Mouse (Mus musculus): ENCODE data around the gene Xrcc4. TPM values are rescaled to one million over a fixed set of nuclear protein-coding genes. Genes with fewer than 3 reads are reported as not detected.
"Not testable (repeated sequence)": the region's sequence is repeated elsewhere in the genome, so short reads cannot be mapped to it uniquely, and the experiment has no call there.

The Xrcc4 gene
- polyA plus RNA-seq (2015; fragmentation: Nextera tagmentation; extraction: Ambion mirVana) = 14.3 and 16.9 TPM in 2 replicates

DNA sequence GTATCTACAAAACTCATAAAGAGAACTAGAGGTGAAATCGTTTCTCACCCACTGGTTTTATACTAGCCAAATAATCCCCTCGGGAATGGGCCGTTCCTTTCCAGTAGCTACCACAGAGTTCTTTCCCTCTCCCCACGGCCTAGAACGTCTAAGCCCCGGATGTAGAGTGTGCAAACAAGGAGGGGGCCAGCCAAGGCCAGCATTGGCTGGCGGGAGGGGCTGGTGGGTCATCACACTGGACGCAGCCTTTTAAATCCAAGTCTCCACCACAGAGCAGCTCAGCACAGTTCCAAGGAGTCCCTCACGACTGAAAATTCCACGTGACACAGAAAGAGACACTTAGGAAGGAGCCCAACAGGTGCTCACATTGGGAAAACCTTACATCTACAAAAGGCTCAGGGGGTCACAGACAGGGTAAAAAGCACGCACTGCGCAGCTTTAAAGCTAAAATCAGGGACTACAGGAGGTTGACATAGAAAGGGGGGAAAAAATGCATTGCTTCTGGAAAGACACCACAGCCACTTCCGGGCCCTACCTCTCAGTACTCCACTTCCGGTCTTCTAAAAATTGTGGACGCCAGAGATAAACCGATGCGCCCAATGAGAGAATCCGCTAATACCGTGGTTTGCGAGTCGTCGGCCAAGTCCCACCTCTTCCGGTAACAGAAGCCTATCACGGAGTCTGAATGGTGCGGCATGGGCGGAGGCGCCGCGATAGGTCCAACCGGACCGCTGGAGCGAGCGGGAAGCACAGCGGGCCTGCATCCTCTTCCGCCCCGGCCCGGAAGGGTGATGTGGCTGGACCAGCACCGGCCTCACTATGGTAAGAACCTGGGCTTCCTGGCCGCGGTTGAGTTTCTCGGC lies at the start of gene Xrcc4, which contains the start of gene Tmem167:
Gene Xrcc4 (minus strand): TSS at position 647 of the 863 bp plus-strand sequence.
Gene Tmem167 (plus strand): TSS at position 162 of the 863 bp plus-strand sequence.
- H3K9me3 ChIP-seq (ENCODE audit: control insufficient read depth, low read length) = no peaks in the 10 kb centered on the region
- no peaks in the 10 kb centered on the region for H3K27me3 ChIP-seq (ENCODE audit: control insufficient read depth, insufficient read depth, low read depth, low read length)
- peak within 1 kb of the TSS; percentile 90 for H3K27ac ChIP-seq (ENCODE audit: low read length)
- peak; percentile 100 for ATAC-seq (ENCODE audit: low read depth)
- peak within 1 kb of the TSS; percentile 81 for H3K9ac ChIP-seq (ENCODE audit: low read length)
- peak within 1 kb of the TSS; percentile 81 for H3K4me3 ChIP-seq (ENCODE audit: low read length)
- no peaks in the 10 kb centered on the region for H3K36me3 ChIP-seq (ENCODE audit: control insufficient read depth, insufficient read depth, low read length)
- H3K4me1 ChIP-seq (replicated peaks; ENCODE audit: control insufficient read depth, insufficient read depth, low read length) = peaks cover 5% of the 10 kb centered on the region; the same call in 1 of the 2 replicates
- H3K4me2 ChIP-seq (ENCODE audit: low read depth, low read length) = peak within 1 kb of the TSS; percentile 93
- WGBS = 2% methylated on average over 41 of the region's 41 CpGs

DNA sequence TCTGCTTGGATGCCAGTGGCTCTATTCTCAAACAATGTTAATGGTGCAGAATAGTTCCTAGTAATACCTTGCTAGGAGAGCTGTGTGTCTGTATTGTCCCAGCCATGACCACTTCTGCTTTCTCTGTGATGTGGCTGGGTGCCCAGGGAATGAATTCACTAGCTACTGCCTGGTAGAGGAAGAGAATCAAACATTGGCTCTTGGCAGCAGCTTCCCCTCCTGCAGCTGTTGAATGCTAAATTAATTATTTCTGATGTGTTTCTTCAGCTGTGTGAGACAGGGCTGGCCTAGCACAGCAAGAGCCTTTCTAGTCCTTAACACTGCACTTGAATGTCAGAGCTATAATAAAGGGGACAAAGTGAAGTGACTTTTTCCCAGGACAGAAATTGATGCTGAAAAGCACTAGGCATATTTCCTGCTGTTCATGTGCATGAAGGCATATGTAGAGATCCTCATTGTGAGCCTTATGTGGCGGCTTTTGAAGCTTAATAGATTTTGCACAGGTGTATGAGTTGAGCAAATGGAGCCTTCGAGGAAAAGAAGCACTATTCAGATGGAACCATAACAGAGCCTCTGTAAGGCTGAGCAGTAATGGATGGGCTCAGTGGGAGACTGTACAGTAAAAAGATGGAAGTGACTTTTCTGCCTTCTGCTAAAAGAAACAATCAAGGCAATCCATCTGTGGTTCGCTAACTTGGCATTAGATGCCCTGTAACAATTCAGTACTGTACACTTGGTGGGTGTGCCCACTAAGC lies 46.9 kb upstream of the Xrcc4 start:
- Histone ChIP-seq H3K4me1 (replicated peaks; ENCODE audit: control insufficient read depth, insufficient read depth, low read length) (no peaks in the 10 kb centered on the region), H3K9ac (ENCODE audit: low read length) (no peak overlapping the region), H3K36me3 (ENCODE audit: control insufficient read depth, insufficient read depth, low read length) (no peaks in the 10 kb centered on the region), H3K4me3 (ENCODE audit: low read length) (no peak overlapping the region), H3K4me2 (ENCODE audit: low read depth, low read length) (no peak overlapping the region), H3K27me3 (ENCODE audit: control insufficient read depth, insufficient read depth, low read depth, low read length) (no peaks in the 10 kb centered on the region), H3K9me3 (ENCODE audit: control insufficient read depth, low read length) (no peaks in the 10 kb centered on the region), H3K27ac (ENCODE audit: low read length) (no peak overlapping the region)
- no peak for ATAC-seq (ENCODE audit: low read depth)
- 80% methylated on average over 3 of the region's 3 CpGs for WGBS

DNA sequence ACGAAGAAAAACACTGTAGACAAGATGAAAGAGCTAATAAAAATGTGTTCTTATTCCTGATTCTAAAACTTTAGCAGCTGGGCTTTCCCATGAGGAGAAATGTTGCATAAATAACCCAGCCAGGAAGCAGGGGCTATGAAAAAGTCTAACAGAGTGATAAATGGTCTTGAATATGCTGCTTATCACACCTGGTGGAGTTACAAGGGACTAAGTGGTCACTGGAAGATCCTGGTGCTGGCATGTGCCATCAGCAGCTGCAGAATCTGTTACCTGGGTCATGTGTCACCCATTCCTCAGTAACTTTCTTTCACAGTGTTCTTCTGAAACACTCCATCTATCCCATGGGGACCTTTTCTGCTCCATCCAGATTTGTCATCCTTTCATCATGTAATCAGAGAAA lies 22.3 kb upstream of the Xrcc4 start:
- no peaks in the 10 kb centered on the region for H3K27me3 ChIP-seq (ENCODE audit: control insufficient read depth, insufficient read depth, low read depth, low read length)
- H3K9me3 ChIP-seq (ENCODE audit: control insufficient read depth, low read length) = no peaks in the 10 kb centered on the region
- H3K27ac ChIP-seq (ENCODE audit: low read length) = no peak overlapping the region
- no peaks in the 10 kb centered on the region for H3K36me3 ChIP-seq (ENCODE audit: control insufficient read depth, insufficient read depth, low read length)
- no peak overlapping the region for H3K9ac ChIP-seq (ENCODE audit: low read length)
- H3K4me3 ChIP-seq (ENCODE audit: low read length) = no peak overlapping the region
- H3K4me1 ChIP-seq (replicated peaks; ENCODE audit: control insufficient read depth, insufficient read depth, low read length) = no peaks in the 10 kb centered on the region
- H3K4me2 ChIP-seq (ENCODE audit: low read depth, low read length) = no peak overlapping the region
- WGBS = 50% methylated on average over 1 of the region's 1 CpGs
- ATAC-seq (ENCODE audit: low read depth) = no peak

DNA sequence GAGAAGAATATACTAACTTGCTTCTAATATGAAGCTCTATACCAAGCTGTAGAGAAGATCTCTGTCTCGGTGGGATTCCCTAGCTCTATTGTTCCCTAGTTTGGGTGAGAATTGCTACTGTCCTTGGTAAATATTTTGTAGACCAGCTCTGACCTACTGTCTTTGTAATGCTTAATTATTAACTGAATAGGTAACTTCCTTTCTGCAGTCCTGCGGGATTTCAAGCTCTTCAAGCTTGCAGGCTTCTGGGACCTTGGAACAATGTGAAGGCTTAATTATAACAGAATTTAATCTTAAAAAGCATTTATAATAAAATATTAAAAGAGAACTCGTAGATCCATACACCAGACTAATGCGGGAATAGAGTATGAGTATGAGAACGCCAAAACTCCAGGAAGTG lies 19.3 kb upstream of the Xrcc4 start:
- H3K27ac ChIP-seq (ENCODE audit: low read length); H3K4me3 ChIP-seq (ENCODE audit: low read length); H3K4me1 ChIP-seq (replicated peaks; ENCODE audit: control insufficient read depth, insufficient read depth, low read length); H3K9me3 ChIP-seq (ENCODE audit: control insufficient read depth, low read length); ATAC-seq (ENCODE audit: low read depth); H3K4me2 ChIP-seq (ENCODE audit: low read depth, low read length); H3K9ac ChIP-seq (ENCODE audit: low read length); H3K27me3 ChIP-seq (ENCODE audit: control insufficient read depth, insufficient read depth, low read depth, low read length): not testable (repeated sequence)
- 92% methylated on average over 5 of the region's 5 CpGs for WGBS
- peaks cover 12% of the 10 kb centered on the region for H3K36me3 ChIP-seq (ENCODE audit: control insufficient read depth, insufficient read depth, low read length)

DNA sequence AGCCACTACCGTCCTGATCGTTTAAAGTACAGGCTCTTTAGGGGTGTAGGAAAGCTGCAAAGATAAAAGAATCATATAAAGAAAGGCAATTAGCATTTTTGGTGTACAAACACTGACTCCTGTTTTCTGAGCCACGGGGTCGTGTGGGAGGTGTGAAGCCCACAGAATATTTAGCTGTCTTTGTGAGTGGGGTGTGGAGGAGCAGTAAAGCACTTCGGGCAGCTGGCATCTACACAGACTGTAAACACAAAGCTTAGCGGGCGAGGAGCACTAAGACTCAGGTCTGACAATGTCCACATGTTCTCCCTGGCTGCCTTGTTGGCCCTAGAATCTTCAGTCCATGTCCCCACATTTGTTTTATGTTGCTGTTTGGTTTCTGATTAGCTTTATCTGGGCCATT lies 16.7 kb upstream of the Xrcc4 start:
- Histone ChIP-seq H3K4me3 (ENCODE audit: low read length) (no peak overlapping the region), H3K36me3 (ENCODE audit: control insufficient read depth, insufficient read depth, low read length) (peaks cover 20% of the 10 kb centered on the region), H3K9ac (ENCODE audit: low read length) (no peak overlapping the region), H3K4me1 (replicated peaks; ENCODE audit: control insufficient read depth, insufficient read depth, low read length) (no peaks in the 10 kb centered on the region), H3K9me3 (ENCODE audit: control insufficient read depth, low read length) (no peaks in the 10 kb centered on the region), H3K4me2 (ENCODE audit: low read depth, low read length) (no peak overlapping the region), H3K27me3 (ENCODE audit: control insufficient read depth, insufficient read depth, low read depth, low read length) (no peaks in the 10 kb centered on the region), H3K27ac (ENCODE audit: low read length) (no peak overlapping the region)
- 92% methylated on average over 7 of the region's 7 CpGs for WGBS
- ATAC-seq (ENCODE audit: low read depth) = no peak

DNA sequence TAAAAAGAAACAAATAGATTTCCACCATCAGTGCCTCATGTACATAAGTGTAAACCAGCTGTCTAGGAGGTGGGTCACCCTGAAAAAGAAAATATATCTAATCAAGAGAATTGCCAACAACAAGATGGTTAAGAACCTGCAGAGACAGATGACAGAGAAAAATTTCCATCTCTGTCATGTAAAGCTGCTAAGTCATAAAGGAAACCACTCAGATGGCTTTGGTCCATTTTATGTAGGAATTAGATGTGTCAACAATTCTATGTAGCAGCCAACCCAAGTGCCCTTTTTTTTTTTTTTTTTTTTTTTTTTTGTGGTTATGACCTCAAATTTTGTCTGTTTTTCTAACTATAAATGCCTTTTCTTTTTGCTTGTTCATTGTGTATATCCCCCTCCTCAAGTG lies 12.1 kb upstream of the Xrcc4 start:
- Histone ChIP-seq H3K27ac (ENCODE audit: low read length) (no peak overlapping the region), H3K4me1 (replicated peaks; ENCODE audit: control insufficient read depth, insufficient read depth, low read length) (no peaks in the 10 kb centered on the region), H3K27me3 (ENCODE audit: control insufficient read depth, insufficient read depth, low read depth, low read length) (no peaks in the 10 kb centered on the region), H3K36me3 (ENCODE audit: control insufficient read depth, insufficient read depth, low read length) (peaks cover 22% of the 10 kb centered on the region), H3K9me3 (ENCODE audit: control insufficient read depth, low read length) (no peaks in the 10 kb centered on the region), H3K4me2 (ENCODE audit: low read depth, low read length) (no peak overlapping the region), H3K4me3 (ENCODE audit: low read length) (no peak overlapping the region), H3K9ac (ENCODE audit: low read length) (no peak overlapping the region)
- no peak for ATAC-seq (ENCODE audit: low read depth)

DNA sequence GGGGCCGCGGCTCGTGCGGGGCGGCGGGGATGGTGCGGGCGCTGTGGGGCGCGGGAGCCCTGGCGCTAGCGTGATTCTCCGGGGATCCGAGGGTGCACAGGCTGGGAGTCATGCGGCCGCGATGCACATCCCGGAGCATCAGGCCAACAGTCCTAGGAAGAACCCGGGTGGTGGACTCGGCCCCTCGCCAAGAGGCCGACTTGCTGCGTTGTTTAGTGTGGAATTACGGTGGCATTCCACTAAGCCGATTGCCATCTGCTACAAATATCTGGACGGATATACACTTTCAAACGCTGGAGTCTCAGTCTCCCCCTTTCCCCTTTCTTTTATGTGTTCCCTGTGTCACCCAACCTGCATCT lies 396 bp upstream of the Xrcc4 start:
- no peaks in the 10 kb centered on the region for H3K9me3 ChIP-seq (ENCODE audit: control insufficient read depth, low read length)
- no peaks in the 10 kb centered on the region for H3K36me3 ChIP-seq (ENCODE audit: control insufficient read depth, insufficient read depth, low read length)
- H3K27ac ChIP-seq (ENCODE audit: low read length) = peak overlapping the region; percentile 72
- peak overlapping the region; percentile 81 for H3K9ac ChIP-seq (ENCODE audit: low read length)
- H3K27me3 ChIP-seq (ENCODE audit: control insufficient read depth, insufficient read depth, low read depth, low read length) = no peaks in the 10 kb centered on the region
- H3K4me3 ChIP-seq (ENCODE audit: low read length) = peak overlapping the region; percentile 81
- peak overlapping the region; percentile 70 for H3K4me2 ChIP-seq (ENCODE audit: low read depth, low read length)
- peaks cover 5% of the 10 kb centered on the region; the same call in 1 of the 2 replicates for H3K4me1 ChIP-seq (replicated peaks; ENCODE audit: control insufficient read depth, insufficient read depth, low read length)
- ATAC-seq (ENCODE audit: low read depth) = peak; percentile 67
- WGBS = under 1% methylated on average over 27 of the region's 27 CpGs

DNA sequence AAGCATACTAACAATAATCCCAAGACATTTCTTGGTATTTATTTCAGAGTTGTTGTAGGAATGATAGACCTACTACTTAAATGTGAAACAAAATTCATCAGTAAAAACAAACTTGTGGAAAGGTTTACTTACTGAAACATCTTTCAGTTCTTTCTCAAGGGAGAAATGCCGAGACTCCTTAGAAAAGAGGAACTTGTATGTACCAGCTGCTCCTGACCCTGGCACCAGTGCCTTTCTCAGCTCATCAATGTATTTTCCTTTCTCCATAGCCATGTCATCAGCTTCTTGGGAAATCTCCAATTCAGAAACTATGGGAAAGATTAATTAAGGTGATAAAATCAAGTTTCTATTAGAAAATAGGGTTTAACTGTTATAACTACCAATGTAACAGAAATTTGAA lies 27.5 kb downstream of the Xrcc4 start:
- WGBS = 78% methylated on average over 1 of the region's 1 CpGs
- Histone ChIP-seq H3K27me3 (ENCODE audit: control insufficient read depth, insufficient read depth, low read depth, low read length) (no peaks in the 10 kb centered on the region), H3K27ac (ENCODE audit: low read length) (no peak overlapping the region), H3K9me3 (ENCODE audit: control insufficient read depth, low read length) (no peaks in the 10 kb centered on the region), H3K4me1 (replicated peaks; ENCODE audit: control insufficient read depth, insufficient read depth, low read length) (no peaks in the 10 kb centered on the region), H3K36me3 (ENCODE audit: control insufficient read depth, insufficient read depth, low read length) (no peaks in the 10 kb centered on the region), H3K4me3 (ENCODE audit: low read length) (no peak overlapping the region), H3K9ac (ENCODE audit: low read length) (no peak overlapping the region), H3K4me2 (ENCODE audit: low read depth, low read length) (no peak overlapping the region)
- no peak for ATAC-seq (ENCODE audit: low read depth)

DNA sequence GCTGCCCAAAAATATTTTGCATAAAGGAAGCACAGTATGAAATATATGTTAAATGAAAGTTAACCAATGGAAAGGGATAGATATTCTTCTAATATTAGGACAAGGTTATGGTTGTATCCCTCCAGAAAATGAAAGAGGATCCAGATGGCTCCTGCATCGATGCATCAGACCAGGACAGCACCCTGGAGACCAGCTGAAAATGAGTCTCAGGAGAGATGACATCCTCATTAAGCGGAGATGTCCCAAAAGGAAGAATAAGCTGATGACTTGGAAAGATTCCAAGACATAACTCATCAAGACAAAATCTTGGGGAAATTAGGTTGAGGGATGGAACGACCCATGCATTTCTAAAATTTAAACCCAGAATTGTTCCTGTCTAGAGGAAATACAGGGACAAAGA lies 37.0 kb downstream of the Xrcc4 start:
- Histone ChIP-seq H3K36me3 (ENCODE audit: control insufficient read depth, insufficient read depth, low read length) (no peaks in the 10 kb centered on the region), H3K4me2 (ENCODE audit: low read depth, low read length) (no peak overlapping the region), H3K9me3 (ENCODE audit: control insufficient read depth, low read length) (no peaks in the 10 kb centered on the region), H3K4me1 (replicated peaks; ENCODE audit: control insufficient read depth, insufficient read depth, low read length) (no peaks in the 10 kb centered on the region), H3K4me3 (ENCODE audit: low read length) (no peak overlapping the region), H3K27me3 (ENCODE audit: control insufficient read depth, insufficient read depth, low read depth, low read length) (no peaks in the 10 kb centered on the region), H3K9ac (ENCODE audit: low read length) (no peak overlapping the region), H3K27ac (ENCODE audit: low read length) (no peak overlapping the region)
- WGBS = 73% methylated on average over 3 of the region's 3 CpGs
- no peak for ATAC-seq (ENCODE audit: low read depth)

Measured in lung, embryonic 16.5 days (tissue).